13 mouse cellular contexts compared by ENCODE assay signal in the genomic region with DNA sequence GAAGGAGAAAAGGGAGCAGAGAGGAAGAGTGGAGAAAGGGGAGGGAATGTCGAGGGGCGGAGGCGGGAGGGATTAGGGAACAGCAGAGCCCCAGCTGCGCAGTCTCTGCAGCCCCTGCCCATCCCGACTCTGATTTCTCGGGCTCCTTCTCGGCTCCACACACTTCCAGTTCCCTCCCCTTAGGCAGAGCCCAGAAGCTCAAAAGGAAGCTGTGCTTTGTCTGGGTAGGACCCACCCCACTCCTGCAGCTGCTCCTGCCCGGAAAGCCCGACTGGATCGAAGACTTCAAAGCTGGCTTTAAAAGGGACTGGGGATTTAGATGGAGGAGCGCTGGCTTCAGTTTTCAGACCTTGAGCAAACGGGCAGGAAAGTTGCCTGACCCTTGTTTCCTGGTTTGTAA. TPM values are rescaled to one million over a fixed set of nuclear protein-coding genes. Genes with fewer than 3 reads are reported as not detected.
A peak's percentile ranks its signal among the peaks of the same experiment; 100 is the strongest.
DNase-seq lines count a peak whose midpoint lies in the region; ATAC-seq and TF ChIP-seq lines count a peak whose summit lies in the region.
"Had no signal": no experiment of that assay in that cellular context is flagged by ENCODE, and none has a peak within 500 bp of the region (broad histone marks: within the 10 kb centered on the region; RNA-seq: fewer than 3 reads in every experiment).

No protein-coding gene starts in this region.

- peaks cover 4% of the 10 kb centered on the region for H3K9me3 ChIP-seq in forebrain, embryonic 11.5 days (ENCODE audit: control insufficient read depth, low read length)
- H3K9me3 ChIP-seq in forebrain, postnatal 0 days (ENCODE audit: low read length): no peaks in the 10 kb centered on the region
- peaks cover 13% of the 10 kb centered on the region for H3K9me3 ChIP-seq in midbrain, embryonic 10.5 days (replicated peaks)
- no peaks in the 10 kb centered on the region for H3K9me3 ChIP-seq in midbrain, postnatal 0 days (ENCODE audit: low read length)
- peaks cover 5% of the 10 kb centered on the region; the same call in 1 of the 2 replicates for H3K9me3 ChIP-seq in limb, embryonic 13.5 days

- no peaks in the 10 kb centered on the region for H3K36me3 ChIP-seq in forebrain, embryonic 11.5 days (ENCODE audit: control insufficient read depth, insufficient read depth, low read length)
- no peaks in the 10 kb centered on the region for H3K36me3 ChIP-seq in forebrain, postnatal 0 days (ENCODE audit: insufficient read depth)
- no peaks in the 10 kb centered on the region for H3K36me3 ChIP-seq in midbrain, embryonic 10.5 days
- no peaks in the 10 kb centered on the region for H3K36me3 ChIP-seq in midbrain, postnatal 0 days (ENCODE audit: insufficient read depth, low read length)
- no peaks in the 10 kb centered on the region for H3K36me3 ChIP-seq in limb, embryonic 13.5 days

- WGBS in forebrain, embryonic 11.5 days: under 1% methylated on average over 12 of the region's 12 CpGs
- 3% methylated on average over 12 of the region's 12 CpGs for WGBS in forebrain, postnatal 0 days
- WGBS in midbrain, embryonic 10.5 days: 1% methylated on average over 12 of the region's 12 CpGs
- WGBS in midbrain, postnatal 0 days: 5% methylated on average over 12 of the region's 12 CpGs
- 2% methylated on average over 12 of the region's 12 CpGs for WGBS in limb, embryonic 13.5 days

- H3K4me2 ChIP-seq in forebrain, embryonic 11.5 days (ENCODE audit: low read depth, low read length, severe bottlenecking): no peak overlapping the region
- no peak overlapping the region for H3K4me2 ChIP-seq in forebrain, postnatal 0 days (ENCODE audit: low read depth)
- H3K4me2 ChIP-seq in midbrain, postnatal 0 days (ENCODE audit: low read depth, low read length, poor library complexity, severe bottlenecking): no peak overlapping the region
- H3K4me2 ChIP-seq in limb, embryonic 13.5 days (replicated peaks): peak overlapping the region; percentile 49

- peaks cover 59% of the 10 kb centered on the region for H3K27me3 ChIP-seq in forebrain, embryonic 11.5 days (ENCODE audit: control insufficient read depth, insufficient read depth, low read length)
- H3K27me3 ChIP-seq in forebrain, postnatal 0 days (ENCODE audit: insufficient read depth, low read length): peaks cover 69% of the 10 kb centered on the region
- peaks cover 87% of the 10 kb centered on the region for H3K27me3 ChIP-seq in midbrain, embryonic 10.5 days (ENCODE audit: low read depth, poor library complexity, severe bottlenecking)
- peaks cover 50% of the 10 kb centered on the region for H3K27me3 ChIP-seq in midbrain, postnatal 0 days (ENCODE audit: insufficient read depth, low read length)
- peaks cover 80% of the 10 kb centered on the region for H3K27me3 ChIP-seq in limb, embryonic 13.5 days

- H3K4me1 ChIP-seq in forebrain, embryonic 11.5 days (replicated peaks; ENCODE audit: control insufficient read depth, insufficient read depth, low read length): 0 out of 2 replicates have a peak, but pooled peaks cover 3% of the 10 kb centered on the region
- H3K4me1 ChIP-seq in forebrain, postnatal 0 days (ENCODE audit: insufficient read depth): no peaks in the 10 kb centered on the region
- H3K4me1 ChIP-seq in midbrain, embryonic 10.5 days: peaks cover 32% of the 10 kb centered on the region
- H3K4me1 ChIP-seq in midbrain, postnatal 0 days (ENCODE audit: insufficient read depth, low read length): no peaks in the 10 kb centered on the region
- peaks cover 17% of the 10 kb centered on the region for H3K4me1 ChIP-seq in limb, embryonic 13.5 days

- no peak overlapping the region for H3K4me3 ChIP-seq in forebrain, embryonic 11.5 days (ENCODE audit: low read depth, low read length)
- H3K4me3 ChIP-seq in forebrain, postnatal 0 days (ENCODE audit: low read depth, low read length): no peak overlapping the region
- H3K4me3 ChIP-seq in midbrain, embryonic 10.5 days: peak overlapping the region; percentile 36
- H3K4me3 ChIP-seq in midbrain, postnatal 0 days (ENCODE audit: low read depth, low read length): no peak overlapping the region
- H3K4me3 ChIP-seq in limb, embryonic 13.5 days: peak overlapping the region; percentile 22
- H3K4me3 ChIP-seq: left cerebral cortex, adult 2 months had no signal

- TF ChIP-seq CTCF in forebrain, postnatal 0 days (IDR thresholded peaks at IDR 0.05; ENCODE audit: low read depth): no peak
- no peak for TF ChIP-seq CTCF in midbrain, postnatal 0 days (IDR thresholded peaks at IDR 0.05)

- no peak overlapping the region for H3K9ac ChIP-seq in forebrain, embryonic 11.5 days (ENCODE audit: low read length)
- H3K9ac ChIP-seq in forebrain, postnatal 0 days: no peak overlapping the region
- H3K9ac ChIP-seq in midbrain, postnatal 0 days (replicated peaks; ENCODE audit: low read length, poor library complexity, severe bottlenecking): no peak overlapping the region
- H3K9ac ChIP-seq in limb, embryonic 13.5 days: peak overlapping the region; percentile 36; the same call in 1 of the 2 replicates

- peak; percentile 71; the same call in 1 of the 2 replicates for ATAC-seq in forebrain, embryonic 11.5 days (replicated peaks; ENCODE audit: low FRiP score)
- no peak for ATAC-seq in forebrain, postnatal 0 days
- ATAC-seq in midbrain, postnatal 0 days (ENCODE audit: low FRiP score): no peak
- ATAC-seq in limb, embryonic 13.5 days (ENCODE audit: low FRiP score, low read depth): peak; percentile 43; the same call in 1 of the 2 replicates
- no peak for ATAC-seq in megakaryocyte, adult 5-6 weeks (ENCODE audit: poor library complexity, severe bottlenecking)
- ATAC-seq: Patski had no signal

- no peak overlapping the region for H3K27ac ChIP-seq in forebrain, embryonic 11.5 days (ENCODE audit: low read depth, low read length)
- H3K27ac ChIP-seq in forebrain, postnatal 0 days (ENCODE audit: low read depth, low read length): no peak overlapping the region
- peak overlapping the region; percentile 6; the same call in 1 of the 2 replicates for H3K27ac ChIP-seq in midbrain, embryonic 10.5 days (replicated peaks)
- H3K27ac ChIP-seq in midbrain, postnatal 0 days (ENCODE audit: low read depth, low read length): no peak overlapping the region
- H3K27ac ChIP-seq in limb, embryonic 13.5 days: no peak overlapping the region
- H3K27ac ChIP-seq: left cerebral cortex, adult 2 months had no signal

- no peak for DNase-seq in forebrain, embryonic 11.5 days (ENCODE audit: low spot score)
- no peak for DNase-seq in forebrain, postnatal 0 days
- peak; percentile 69 for DNase-seq in midbrain, embryonic 10.5 days (ENCODE audit: low spot score)
- no peak for DNase-seq in midbrain, postnatal 0 days (ENCODE audit: low spot score)
- no peak for DNase-seq in thymus, postnatal 36 days
- DNase-seq in urinary bladder, postnatal 4 days (ENCODE audit: low spot score in 2 of 2): no peak
- DNase-seq: gastrocnemius, postnatal 10 days had no signal

RNA-seq across cellular contexts. Expression of gene Tlx3, which starts 9.7 kb away (rescaled TPM):
- polyA plus RNA-seq in forebrain, embryonic 11.5 days (2014; fragmentation: Nextera tagmentation; extraction: Ambion mirVana): not detected in 2 replicates
- not detected in 2 replicates for total RNA-seq in forebrain, postnatal 0 days (2014; rRNA removed)
- polyA plus RNA-seq in forebrain, postnatal 0 days (2015; fragmentation: Nextera tagmentation; extraction: Ambion mirVana): not detected in 2 replicates
- 2.0 and 3.3 TPM in 2 replicates for polyA plus RNA-seq in midbrain, embryonic 10.5 days (2016; fragmentation: Nextera tagmentation; extraction: Ambion mirVana)
- total RNA-seq in midbrain, postnatal 0 days (2014; rRNA removed): 2.5 and 7.2 TPM in 2 replicates
- 0.22 TPM in 1 of 2 replicates, not detected in the other for polyA plus RNA-seq in midbrain, postnatal 0 days (2015; fragmentation: Nextera tagmentation; extraction: Ambion mirVana)
- polyA plus RNA-seq in limb, embryonic 13.5 days (2015; fragmentation: Nextera tagmentation; extraction: Ambion mirVana): not detected in 2 replicates
- total RNA-seq in megakaryocyte, adult 5-6 weeks (2015): not detected in 2 replicates
- not detected in 2 replicates for total RNA-seq in megakaryocyte, adult 5-6 weeks (2017)
- total RNA-seq: gastrocnemius, postnatal 10 days; left cerebral cortex, adult 2 months had no signal
- polyA plus RNA-seq: cortical plate, adult 2 months; lung, embryonic 16.5 days had no signal

RNA-seq across cellular contexts. Expression of gene Npm1, which starts 30.7 kb away (rescaled TPM):
- polyA plus RNA-seq in forebrain, embryonic 11.5 days (2014; fragmentation: Nextera tagmentation; extraction: Ambion mirVana): 1,065 and 1,104 TPM in 2 replicates
- 452 and 473 TPM in 2 replicates for total RNA-seq in forebrain, postnatal 0 days (2014; rRNA removed)
- 400 and 441 TPM in 2 replicates for polyA plus RNA-seq in forebrain, postnatal 0 days (2015; fragmentation: Nextera tagmentation; extraction: Ambion mirVana)
- 1,028 and 1,324 TPM in 2 replicates for polyA plus RNA-seq in midbrain, embryonic 10.5 days (2016; fragmentation: Nextera tagmentation; extraction: Ambion mirVana)
- total RNA-seq in midbrain, postnatal 0 days (2014; rRNA removed): 303 and 313 TPM in 2 replicates
- 321 and 334 TPM in 2 replicates for polyA plus RNA-seq in midbrain, postnatal 0 days (2015; fragmentation: Nextera tagmentation; extraction: Ambion mirVana)
- 1,176 and 1,233 TPM in 2 replicates for polyA plus RNA-seq in limb, embryonic 13.5 days (2015; fragmentation: Nextera tagmentation; extraction: Ambion mirVana)
- total RNA-seq in megakaryocyte, adult 5-6 weeks (2015): 717 and 796 TPM in 2 replicates
- 1,083 and 1,097 TPM in 2 replicates for total RNA-seq in megakaryocyte, adult 5-6 weeks (2017)

RNA-seq across cellular contexts. Expression of gene Fgf18, which starts 46.5 kb away (rescaled TPM):
- polyA plus RNA-seq in forebrain, embryonic 11.5 days (2014; fragmentation: Nextera tagmentation; extraction: Ambion mirVana): 2.7 and 4.1 TPM in 2 replicates
- total RNA-seq in forebrain, postnatal 0 days (2014; rRNA removed): 5.9 and 8.1 TPM in 2 replicates
- polyA plus RNA-seq in forebrain, postnatal 0 days (2015; fragmentation: Nextera tagmentation; extraction: Ambion mirVana): 3.9 and 5.2 TPM in 2 replicates
- polyA plus RNA-seq in midbrain, embryonic 10.5 days (2016; fragmentation: Nextera tagmentation; extraction: Ambion mirVana): 6.5 and 8.8 TPM in 2 replicates
- 6.7 and 10.8 TPM in 2 replicates for total RNA-seq in midbrain, postnatal 0 days (2014; rRNA removed)
- polyA plus RNA-seq in midbrain, postnatal 0 days (2015; fragmentation: Nextera tagmentation; extraction: Ambion mirVana): 6.5 and 7.7 TPM in 2 replicates
- polyA plus RNA-seq in limb, embryonic 13.5 days (2015; fragmentation: Nextera tagmentation; extraction: Ambion mirVana): 17.0 and 18.8 TPM in 2 replicates
- not detected in 2 replicates for total RNA-seq in megakaryocyte, adult 5-6 weeks (2015)
- total RNA-seq in megakaryocyte, adult 5-6 weeks (2017): not detected in 2 replicates

Comparison
In these comparisons a context has a peak if more than half of its experiments do, and no peak if none do; other contexts are left out.
1. ATAC-seq: peak in forebrain, embryonic 11.5 days (single experiment) and limb, embryonic 13.5 days (single experiment); none in forebrain, postnatal 0 days (single experiment), midbrain, postnatal 0 days (single experiment) and megakaryocyte, adult 5-6 weeks (single experiment).
2. H3K4me3 ChIP-seq: peak in midbrain, embryonic 10.5 days (single experiment) and limb, embryonic 13.5 days (single experiment); none in forebrain, embryonic 11.5 days (single experiment), forebrain, postnatal 0 days (single experiment) and midbrain, postnatal 0 days (single experiment).